Mouse (Mus musculus): Measurements from ENCODE around the gene Drosha. TPM values are rescaled to one million over a fixed set of nuclear protein-coding genes. Genes with fewer than 3 reads are reported as not detected.
"Not testable (repeated sequence)": the region's sequence is repeated elsewhere in the genome, so short reads cannot be mapped to it uniquely, and the experiment has no call there.

Drosha gene
- 100 to 1,000 TPM; 111 to 114 TPM for total RNA-seq (2021)

DNA sequence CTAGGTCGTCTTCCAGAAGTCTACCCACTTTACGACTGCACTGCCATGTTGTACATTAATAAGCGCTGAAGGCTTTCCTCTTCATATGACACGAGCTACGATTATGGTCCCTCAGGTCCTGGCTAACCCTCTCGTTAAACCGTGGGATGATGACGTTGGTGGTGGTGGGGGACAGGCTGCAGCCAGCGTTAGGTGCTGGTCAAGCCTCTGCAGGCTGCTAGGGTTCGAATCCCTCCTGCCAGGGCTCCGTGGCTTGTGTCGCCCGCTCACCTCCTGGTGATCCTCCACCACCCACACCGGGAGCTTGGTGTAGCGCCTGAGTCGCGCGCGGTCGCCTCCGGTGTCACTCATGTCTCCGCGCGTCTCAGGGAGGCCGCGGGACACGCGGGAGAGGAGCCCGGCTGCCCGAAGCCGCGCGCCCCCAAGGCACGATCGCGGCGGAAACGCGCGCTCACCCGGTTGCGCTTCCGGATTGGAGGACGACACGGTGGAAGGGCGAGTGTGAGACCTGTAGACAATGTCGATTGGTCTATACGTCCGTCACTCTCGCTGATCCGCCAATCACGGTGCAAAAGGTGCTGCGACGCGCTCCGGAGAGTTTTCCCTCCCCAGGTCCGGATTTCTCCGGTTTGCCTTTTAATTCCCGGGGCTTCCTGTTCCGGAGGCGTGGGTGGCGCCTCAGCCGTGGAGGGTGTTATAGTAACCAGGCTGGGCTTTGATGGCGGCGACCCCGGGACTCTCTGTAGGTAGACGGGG is at the start of gene Drosha, which contains the start of gene 6030458C11Rik:
TSS of gene Drosha (plus strand) at position 619 of the 756 bp plus-strand sequence.
TSS of gene 6030458C11Rik (minus strand) at position 453 of the 756 bp plus-strand sequence.
- intact Hi-C loops (cut with DNase I): loop anchor here (10.0 kb wide), 1 partner anchor 840 kb away; no protein-coding TSS in a partner anchor
- peak; percentile 97 for DNase-seq

DNA sequence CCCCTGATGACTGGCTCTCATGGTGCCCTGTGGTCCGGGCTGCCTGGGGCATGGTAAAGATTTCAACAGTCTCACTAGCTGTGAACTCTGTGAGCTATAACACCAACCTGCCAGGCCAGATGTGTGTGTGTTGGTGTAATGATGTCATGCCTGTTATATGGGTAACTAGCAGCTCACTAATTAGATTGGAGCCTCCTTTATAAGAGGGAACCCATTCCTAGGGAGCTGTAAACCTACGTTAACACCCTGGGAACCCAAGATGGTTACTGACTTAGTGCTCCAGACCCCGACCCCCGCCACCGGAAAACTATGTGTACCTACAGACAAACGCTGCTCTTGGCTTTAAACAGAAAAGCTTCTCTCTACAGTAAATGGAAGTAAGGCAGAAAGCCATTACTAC is 43.3 kb upstream of the Drosha start:
- no peak for DNase-seq
- intact Hi-C loops (cut with DNase I): no loop called here

GRCm38 (mm10) chr15:12781729-12782326 is 42.8 kb upstream of the Drosha start:
- no peak for DNase-seq
- intact Hi-C loops (cut with DNase I): no loop called here

DNA sequence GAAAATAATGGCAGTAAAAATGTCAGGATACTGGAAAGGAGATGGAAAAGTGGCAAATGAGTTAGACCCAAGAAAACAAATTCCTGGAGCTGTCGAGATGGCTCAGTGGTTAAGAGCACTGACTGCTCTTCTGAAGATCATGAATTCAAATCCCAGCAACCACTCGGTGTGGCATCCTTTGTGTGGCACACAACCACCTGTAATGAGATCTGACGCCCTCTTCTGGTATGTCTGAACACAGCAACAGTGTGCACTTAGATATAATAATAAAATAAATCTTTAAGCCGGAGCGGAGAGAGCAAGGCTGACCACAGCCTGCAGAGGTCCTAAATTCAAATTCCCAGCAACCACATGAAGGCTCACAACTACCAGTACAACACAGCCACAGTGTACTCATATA is 36.1 kb upstream of the Drosha start:
- intact Hi-C loops (cut with DNase I): no loop called here
- DNase-seq: no peak

GRCm38 (mm10) chr15:12789406-12789867 is 35.2 kb upstream of the Drosha start:
- intact Hi-C loops (cut with DNase I): no loop called here
- no peak for DNase-seq

- DNase-seq: no peak
- intact Hi-C loops (cut with DNase I): loop anchor here (5.0 kb wide), 2 partner anchors 207 to 422 kb away; no protein-coding TSS in a partner anchor
Measured at GRCm38 (mm10) chr15:12794311-12794710, 30.3 kb upstream of the Drosha start.

- intact Hi-C loops (cut with DNase I): no loop called here
- peak; percentile 40 for DNase-seq
Measured at GRCm38 (mm10) chr15:12795457-12795894, 29.1 kb upstream of the Drosha start.

DNA sequence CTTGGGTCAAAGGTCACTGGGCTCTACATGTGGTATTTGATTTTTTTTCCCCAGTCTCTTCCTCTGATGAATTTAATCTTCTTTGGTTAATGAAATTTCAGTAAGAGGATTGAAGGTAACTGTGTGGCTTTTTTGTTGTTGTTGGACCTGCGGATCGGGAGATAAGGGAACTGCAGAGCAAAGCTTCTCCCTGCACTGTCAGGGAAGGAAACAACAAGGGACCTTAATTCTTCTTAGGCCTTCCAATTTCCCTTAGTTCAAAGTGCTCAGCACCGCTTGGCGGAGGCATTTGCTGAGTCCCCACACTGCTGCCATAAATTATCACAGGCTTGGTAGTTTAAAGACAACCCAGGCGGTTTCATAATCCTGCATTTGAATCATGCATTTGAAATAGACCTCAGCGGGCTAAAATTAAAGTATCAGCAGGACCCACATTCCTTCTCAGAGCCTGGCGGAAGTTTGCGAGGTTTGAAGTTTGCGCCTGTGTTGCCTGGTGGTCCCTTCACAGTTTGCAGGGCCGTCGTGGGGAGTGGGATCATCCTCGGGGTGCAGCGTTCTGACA is 28.6 kb upstream of the Drosha start:
- DNase-seq: no peak
- intact Hi-C loops (cut with DNase I): no loop called here

DNA sequence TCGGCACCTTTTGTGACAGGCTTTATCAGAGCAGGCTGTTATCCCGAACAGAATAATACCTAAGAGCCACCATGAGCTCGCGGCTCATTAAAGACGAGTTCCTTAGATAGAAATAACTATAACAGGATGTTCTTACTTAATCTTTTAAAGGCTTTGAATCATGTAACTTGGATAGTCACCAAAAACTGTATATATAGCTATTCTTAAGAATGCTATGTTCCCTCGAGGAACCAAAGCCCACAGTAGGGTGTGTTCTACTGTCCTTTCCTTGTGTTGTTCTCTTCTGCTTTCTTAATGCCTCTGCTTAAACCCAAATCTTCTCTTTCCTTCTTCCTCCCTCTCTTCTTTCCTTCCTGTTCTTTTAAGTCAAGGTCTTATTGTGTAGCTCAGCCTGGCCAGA is 26.6 kb upstream of the Drosha start:
- no peak for DNase-seq
- intact Hi-C loops (cut with DNase I): no loop called here

GRCm38 (mm10) chr15:12800405-12801141 is 24.0 kb upstream of the Drosha start:
- intact Hi-C loops (cut with DNase I): no loop called here
- DNase-seq: no peak

DNA sequence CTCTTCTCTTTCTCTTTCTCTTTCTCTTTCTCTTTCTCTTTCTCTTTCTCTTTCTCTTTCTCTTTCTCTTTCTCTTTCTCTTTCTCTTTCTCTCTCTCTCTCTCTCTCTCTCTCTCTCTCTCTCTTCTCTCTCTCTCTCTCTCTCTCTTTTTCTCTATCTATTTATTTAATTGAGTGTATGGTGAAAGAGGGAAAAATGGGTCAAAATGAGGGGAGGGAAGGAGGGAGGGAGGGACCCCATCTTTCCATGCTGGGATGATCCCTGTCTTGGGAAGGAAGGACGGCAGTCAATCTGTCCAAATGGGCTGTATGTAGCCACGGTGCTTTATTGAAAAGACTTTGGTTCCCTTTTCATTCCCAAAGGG is 23.5 kb upstream of the Drosha start:
- DNase-seq; intact Hi-C loops (cut with DNase I): not testable (repeated sequence)

DNA sequence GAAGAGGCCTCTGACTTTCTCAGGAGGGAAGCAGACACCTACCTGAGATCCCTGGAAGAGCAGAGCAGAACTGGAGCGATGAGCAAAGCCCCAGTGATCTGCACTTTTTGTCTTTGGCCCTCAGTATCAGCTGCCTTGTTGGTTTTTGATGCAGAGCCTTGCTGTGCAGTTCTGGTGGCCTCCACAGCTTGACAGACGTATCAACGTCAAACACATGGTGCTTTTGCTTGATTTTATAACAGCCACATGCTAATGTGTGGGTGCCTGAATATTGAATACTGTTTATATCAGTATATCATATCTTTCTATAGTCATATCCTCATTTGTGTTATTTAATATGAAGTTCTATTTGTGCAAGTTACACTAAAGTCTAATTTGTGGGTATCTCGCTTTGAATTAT is 19.5 kb upstream of the Drosha start:
- intact Hi-C loops (cut with DNase I): no loop called here
- DNase-seq: no peak

GRCm38 (mm10) chr15:12807088-12807487 is 17.5 kb upstream of the Drosha start:
- intact Hi-C loops (cut with DNase I): no loop called here
- no peak for DNase-seq

GRCm38 (mm10) chr15:12809305-12809704 is 15.3 kb upstream of the Drosha start:
- intact Hi-C loops (cut with DNase I): no loop called here
- no peak for DNase-seq

- intact Hi-C loops (cut with DNase I): loop anchor here (10.0 kb wide), 1 partner anchor 658 kb away; no protein-coding TSS in a partner anchor
- no peak for DNase-seq
Measured at GRCm38 (mm10) chr15:12812646-12813045, 12.0 kb upstream of the Drosha start.

DNA sequence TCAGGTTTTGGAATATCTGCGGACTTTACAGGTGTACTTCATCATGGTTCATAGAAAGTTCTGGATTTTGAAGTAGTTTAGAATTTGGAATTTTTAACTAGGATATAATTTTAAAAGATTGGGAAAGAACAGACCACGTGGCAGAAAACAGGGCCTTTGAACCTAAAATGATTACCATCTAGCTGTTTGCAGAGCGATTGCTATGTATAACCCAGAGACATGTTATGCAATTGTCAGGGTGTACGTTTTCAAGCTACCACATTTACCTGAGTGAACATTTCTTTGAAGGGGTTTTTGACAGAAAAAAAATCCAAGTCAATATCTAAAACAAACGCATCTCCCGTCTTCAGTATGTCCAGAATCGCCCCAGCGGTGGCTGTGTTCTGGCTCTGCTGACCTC is 7.0 kb upstream of the Drosha start:
- intact Hi-C loops (cut with DNase I): loop anchor here (10.0 kb wide), 1 partner anchor 663 kb away; no protein-coding TSS in a partner anchor

GRCm38 (mm10) chr15:12822416-12823395 is 1.9 kb upstream of the Drosha start:
- intact Hi-C loops (cut with DNase I): loop anchor here (10.0 kb wide), 1 partner anchor 838 kb away; no protein-coding TSS in a partner anchor
- DNase-seq: no peak

More for the DNA sequence above, 7.0 kb upstream of the Drosha start:
- DNase-seq: no peak

DNA sequence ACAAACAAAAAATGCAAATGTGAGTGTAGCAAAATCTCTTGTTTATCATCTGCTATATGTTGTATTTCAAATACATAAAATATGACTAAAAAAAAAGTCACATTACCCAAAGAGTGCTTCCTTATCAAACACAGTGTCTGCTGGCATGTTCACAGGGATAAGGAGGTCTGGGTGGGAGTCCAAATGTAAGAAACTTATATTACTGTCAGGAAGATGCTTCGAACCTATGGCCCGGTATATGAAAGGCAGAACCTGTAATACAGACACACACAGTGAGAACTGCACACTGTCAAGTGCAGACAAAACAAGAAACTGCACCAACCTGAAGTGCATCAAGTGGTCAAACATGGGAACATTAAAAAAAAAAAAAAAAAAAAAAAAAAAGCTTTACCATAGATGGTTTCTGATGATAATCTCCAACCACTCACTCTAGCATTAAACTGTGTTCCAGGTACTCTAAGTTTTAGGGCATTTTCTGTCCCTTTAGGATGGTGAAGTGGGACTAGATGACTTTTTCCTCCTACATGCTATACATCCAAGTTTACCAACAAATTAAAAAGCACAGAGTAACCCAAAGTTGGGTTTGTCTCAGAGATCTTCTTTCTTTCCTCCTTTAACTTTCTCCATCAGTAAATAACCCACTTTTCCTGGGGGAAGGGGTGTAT is 1.0 kb upstream of the Drosha start:
- intact Hi-C loops (cut with DNase I): loop anchor here (10.0 kb wide), 1 partner anchor 839 kb away; no protein-coding TSS in a partner anchor
- DNase-seq: no peak

DNA sequence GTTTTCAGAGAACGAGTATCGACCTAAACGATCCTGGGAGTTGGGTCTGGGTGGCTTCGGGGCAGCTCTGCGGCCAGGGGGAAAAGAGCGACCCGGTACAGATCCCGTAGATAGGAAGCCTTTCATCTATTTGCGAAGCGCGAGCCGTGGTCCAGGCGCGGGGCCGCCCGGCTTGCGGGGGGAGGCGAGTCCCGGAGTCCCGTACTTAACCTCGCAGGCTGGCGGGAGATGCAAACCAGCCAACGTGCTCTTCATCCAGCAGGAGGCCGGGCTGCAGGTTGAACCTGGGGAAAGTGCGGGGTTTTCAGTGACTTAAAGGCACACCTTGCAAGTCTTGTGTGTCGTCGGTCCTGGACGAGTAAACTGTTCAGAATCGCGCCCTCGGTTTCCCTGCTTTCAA is 350 bp downstream of the Drosha start:
- no peak for DNase-seq
- intact Hi-C loops (cut with DNase I): loop anchor here (10.0 kb wide), 1 partner anchor 840 kb away; no protein-coding TSS in a partner anchor

All from left cerebral cortex, postnatal 4 days (tissue).